Mouse (Mus musculus) CH12.LX (cell line): ENCODE data around the gene B3gat1.

ENCODE experiments used
- CTCF ChIP-seq, 2 experiments: IDR thresholded peaks in 1 of 2; conservative IDR thresholded peaks in 1 of 2; 2 replicates each; pipeline ENCODE4 v1.5.1; 2011 to 2012; ENCODE audit warnings: low read depth in 2 of 2, low read length in 2 of 2, improper control_type of control experiment in 1 of 2, inconsistent platforms in 1 of 2, mild to moderate bottlenecking in 1 of 2, moderate library complexity in 1 of 2
- EP300 ChIP-seq: IDR thresholded peaks from 2 replicates; pipeline ENCODE4 v1.6.1; 2011; ENCODE audit warnings: low read length, improper control_type of control experiment
- GABPA ChIP-seq: IDR thresholded peaks from 2 replicates; pipeline ENCODE4 v1.6.1; 2012; ENCODE audit warnings: low read depth, low read length, improper control_type of control experiment, inconsistent platforms; ENCODE audit not compliant: insufficient replicate concordance
- MAFK ChIP-seq: IDR thresholded peaks from 2 replicates; pipeline ENCODE4 v1.6.1; 2011; ENCODE audit warnings: low read length, improper control_type of control experiment; ENCODE audit not compliant: insufficient replicate concordance
- MEF2A ChIP-seq: IDR thresholded peaks from 2 replicates; pipeline ENCODE4 v1.6.1; 2014; ENCODE audit warnings: low read depth, mild to moderate bottlenecking, inconsistent platforms, low read length, improper control_type of control experiment, borderline replicate concordance
- MYC ChIP-seq: IDR thresholded peaks from 2 replicates; pipeline ENCODE4 v1.6.1; 2011; ENCODE audit warnings: low read depth, mild to moderate bottlenecking, improper control_type of control experiment, low read length
- SIN3A ChIP-seq: IDR thresholded peaks from 2 replicates; pipeline ENCODE4 v1.6.1; 2012; ENCODE audit warnings: low read length, improper control_type of control experiment, inconsistent platforms
- SMC3 ChIP-seq: IDR thresholded peaks from 2 replicates; pipeline ENCODE4 v1.6.1; 2011; ENCODE audit warnings: low read depth, low read length, improper control_type of control experiment
- UBTF ChIP-seq: IDR thresholded peaks from 2 replicates; pipeline ENCODE4 v1.6.1; 2012; ENCODE audit warnings: low read depth, mild to moderate bottlenecking, inconsistent platforms, low read length, improper control_type of control experiment, moderate library complexity
- USF1 ChIP-seq: IDR thresholded peaks from 2 replicates; pipeline ENCODE4 v1.6.1; 2014; ENCODE audit warnings: low read depth, mild to moderate bottlenecking, inconsistent platforms, low read length, improper control_type of control experiment
- ZKSCAN1 ChIP-seq: IDR thresholded peaks from 2 replicates; pipeline ENCODE4 v1.6.1; 2012; ENCODE audit warnings: low read depth, inconsistent platforms, low read length, improper control_type of control experiment, borderline replicate concordance

GRCm38 (mm10) chr9:26737116-26737515 lies 3.6 kb downstream of the B3gat1 start:
- TF ChIP-seq UBTF (no peak), EP300 (no peak), USF1 (no peak), SMC3 (no peak), CTCF (conservative IDR thresholded peaks at IDR 0.05 in 1 of 2, IDR thresholded peaks at IDR 0.05 in 1 of 2; ENCODE audit: low read depth in 2 of 2, low read length in 2 of 2) (no peak), MYC (no peak), MEF2A (no peak), GABPA (no peak), ZKSCAN1 (no peak), MAFK (no peak), SIN3A (no peak)
